Mouse (Mus musculus): Measurements from ENCODE around the gene Hsd17b13.
A peak's percentile ranks its signal among the peaks of the same experiment; 100 is the strongest.

Gene Hsd17b13

DNA sequence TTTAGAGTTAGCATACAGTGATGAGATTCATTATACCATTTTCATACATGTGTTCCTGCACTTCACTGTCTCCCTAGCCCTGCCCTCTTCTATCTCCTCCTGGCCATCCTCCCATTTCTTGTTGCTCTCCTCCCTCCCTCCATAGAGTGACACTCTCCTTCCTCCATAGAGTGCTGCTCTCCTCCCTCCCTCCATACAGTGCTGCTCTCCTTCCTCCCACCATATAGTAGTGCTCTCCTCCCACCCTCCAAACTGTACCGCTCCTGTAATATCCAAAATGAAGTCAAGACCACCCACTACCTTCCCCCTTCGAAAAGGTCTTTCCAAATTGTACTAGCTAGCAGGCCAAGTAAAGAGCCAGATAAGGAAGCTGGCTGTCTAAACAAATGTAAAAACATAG lies 53.5 kb downstream of the Hsd17b13 start:
- DNase-seq (ENCODE audit: low spot score), result no peak

DNA sequence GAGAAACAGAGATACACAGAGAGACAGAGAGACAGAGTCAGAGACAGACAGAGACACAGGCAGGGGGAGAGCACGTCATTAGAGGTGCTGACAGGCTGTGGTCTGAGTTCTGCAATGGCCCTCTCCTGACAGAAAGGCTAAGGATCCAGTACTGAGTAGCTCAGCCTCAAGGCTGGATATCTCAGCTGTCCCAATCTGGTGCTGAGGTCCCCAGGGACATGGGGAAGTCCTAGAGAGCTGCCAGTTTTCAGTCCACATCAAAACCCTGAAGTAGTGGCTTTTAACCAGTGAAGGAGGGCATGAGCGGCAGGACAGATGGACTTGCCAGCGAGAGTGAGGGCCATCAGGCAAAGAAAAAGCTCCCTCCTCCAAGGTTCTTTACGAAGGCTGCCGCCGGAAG lies 54.1 kb downstream of the Hsd17b13 start:
- no peak for DNase-seq (ENCODE audit: low spot score)

DNA sequence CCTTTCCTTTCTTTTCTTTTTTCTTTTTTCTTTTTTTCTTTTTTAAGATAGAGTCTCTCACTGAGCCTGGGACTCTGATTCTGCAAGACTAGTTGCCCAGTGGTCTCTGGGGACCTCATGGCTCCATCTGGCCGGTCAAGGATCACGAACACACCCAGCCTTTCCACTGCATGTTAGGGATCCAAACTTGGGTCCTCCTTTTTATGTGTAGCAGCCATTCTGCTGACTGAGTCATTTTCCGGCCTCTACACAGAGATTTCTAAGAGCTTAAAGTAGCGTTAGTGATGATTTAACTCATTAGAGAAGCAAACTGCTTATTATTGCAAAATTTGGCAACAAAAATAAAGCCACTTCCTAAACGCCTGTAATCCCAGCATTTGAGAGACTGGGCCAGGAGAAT lies 54.8 kb downstream of the Hsd17b13 start:
- no peak for DNase-seq (ENCODE audit: low spot score)

DNA sequence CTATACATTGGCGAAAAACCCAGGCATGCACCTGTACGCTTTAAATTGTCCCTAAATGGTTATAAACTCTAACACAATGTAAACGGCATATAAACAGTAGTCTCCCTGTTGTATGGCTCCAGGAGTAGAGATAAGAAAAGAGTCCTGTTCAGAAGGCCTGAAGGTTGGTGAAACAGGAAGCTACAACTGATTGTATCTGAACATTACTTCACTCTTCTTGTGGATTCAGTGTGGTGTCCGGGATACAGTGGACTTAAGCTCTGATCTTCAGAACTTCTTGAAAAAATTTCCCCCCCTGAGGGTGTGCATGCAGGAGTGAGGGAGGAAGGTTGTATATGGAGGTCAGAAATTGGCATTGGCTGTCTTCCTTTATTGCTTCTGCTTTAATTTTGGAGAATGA lies 57.7 kb downstream of the Hsd17b13 start:
- no peak for DNase-seq (ENCODE audit: low spot score)

DNA sequence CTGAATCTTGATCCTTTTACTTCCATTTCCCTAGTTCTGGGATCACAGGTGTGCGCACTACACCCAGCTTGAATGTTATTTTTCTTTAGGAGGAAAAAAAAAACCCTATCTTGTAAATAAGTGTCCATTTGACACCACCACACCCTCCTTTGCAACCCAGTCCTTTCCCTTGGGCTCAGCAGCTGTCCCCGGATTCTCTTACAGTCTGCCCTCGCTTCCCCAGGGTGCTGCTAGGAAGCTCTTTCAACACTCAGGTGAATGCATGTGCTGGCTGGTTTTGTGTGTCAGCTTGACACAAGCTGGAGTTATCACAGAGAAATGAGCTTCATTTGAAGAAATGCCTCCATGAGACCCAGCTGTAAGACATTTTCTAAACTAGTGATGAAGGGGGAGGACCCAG lies 59.0 kb downstream of the Hsd17b13 start:
- no peak for DNase-seq (ENCODE audit: low spot score)

DNA sequence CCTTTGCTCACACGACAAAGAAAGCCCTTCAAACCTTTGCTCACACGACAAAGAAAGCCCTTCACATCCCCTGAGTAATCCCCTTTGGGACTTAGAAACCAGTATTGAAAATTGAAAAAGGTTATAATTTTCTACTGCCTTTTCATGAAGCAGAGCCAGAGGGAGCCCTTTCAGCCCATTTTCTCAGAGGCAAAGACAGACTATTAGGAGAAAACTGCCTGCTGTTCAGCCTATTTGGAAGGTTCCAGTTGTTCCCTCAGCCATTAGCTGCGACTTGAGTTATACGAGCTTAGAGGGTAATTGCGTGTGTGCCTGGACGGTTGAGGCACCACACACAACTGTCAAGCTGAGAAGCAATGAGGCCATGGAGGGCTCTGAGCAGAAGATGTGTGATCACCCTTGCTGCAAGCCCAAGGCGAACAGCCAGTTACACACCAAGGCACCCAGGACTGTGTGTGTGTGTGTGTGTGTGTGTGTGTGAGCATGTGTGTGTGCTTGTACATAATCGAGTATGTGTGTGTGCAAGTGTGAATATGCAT lies 59.8 kb downstream of the Hsd17b13 start:
- no peak for DNase-seq (ENCODE audit: low spot score)

DNA sequence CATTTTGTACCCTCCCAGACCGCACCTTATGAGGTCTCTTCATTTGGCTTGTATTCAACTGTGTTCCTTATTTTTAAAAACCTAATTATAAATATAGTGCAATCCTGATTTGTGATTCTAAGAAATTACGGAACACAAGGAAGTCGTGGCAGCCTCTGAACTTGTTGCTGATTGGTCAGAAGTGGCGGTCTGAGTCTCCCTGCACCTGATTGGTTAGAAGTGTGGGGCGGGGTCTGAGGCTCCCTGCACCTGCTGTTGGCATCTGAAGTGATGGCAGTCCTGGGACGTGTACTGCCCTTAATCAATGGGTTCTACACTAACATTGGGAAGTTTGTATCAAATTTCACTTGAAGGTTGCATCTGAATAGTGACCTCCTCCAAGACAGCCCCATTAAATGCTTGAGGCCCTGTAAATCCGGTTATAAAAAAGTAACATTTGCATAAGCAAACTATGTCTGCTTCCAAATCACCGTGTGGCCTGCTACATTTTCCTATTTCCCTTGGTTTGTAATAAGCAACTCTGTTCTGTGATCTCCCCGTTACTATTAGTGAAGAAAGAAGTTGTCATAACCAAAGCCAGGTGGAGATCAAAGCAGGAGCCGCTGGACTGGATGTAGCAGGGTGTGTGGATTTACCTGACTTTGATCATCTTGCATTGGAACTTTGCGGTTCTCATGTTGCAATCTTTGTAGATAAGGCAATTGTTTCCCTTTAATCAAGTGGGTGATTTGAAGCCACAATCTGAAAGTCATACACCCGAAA lies 60.4 kb downstream of the Hsd17b13 start:
- DNase-seq (ENCODE audit: low spot score), result no peak

DNA sequence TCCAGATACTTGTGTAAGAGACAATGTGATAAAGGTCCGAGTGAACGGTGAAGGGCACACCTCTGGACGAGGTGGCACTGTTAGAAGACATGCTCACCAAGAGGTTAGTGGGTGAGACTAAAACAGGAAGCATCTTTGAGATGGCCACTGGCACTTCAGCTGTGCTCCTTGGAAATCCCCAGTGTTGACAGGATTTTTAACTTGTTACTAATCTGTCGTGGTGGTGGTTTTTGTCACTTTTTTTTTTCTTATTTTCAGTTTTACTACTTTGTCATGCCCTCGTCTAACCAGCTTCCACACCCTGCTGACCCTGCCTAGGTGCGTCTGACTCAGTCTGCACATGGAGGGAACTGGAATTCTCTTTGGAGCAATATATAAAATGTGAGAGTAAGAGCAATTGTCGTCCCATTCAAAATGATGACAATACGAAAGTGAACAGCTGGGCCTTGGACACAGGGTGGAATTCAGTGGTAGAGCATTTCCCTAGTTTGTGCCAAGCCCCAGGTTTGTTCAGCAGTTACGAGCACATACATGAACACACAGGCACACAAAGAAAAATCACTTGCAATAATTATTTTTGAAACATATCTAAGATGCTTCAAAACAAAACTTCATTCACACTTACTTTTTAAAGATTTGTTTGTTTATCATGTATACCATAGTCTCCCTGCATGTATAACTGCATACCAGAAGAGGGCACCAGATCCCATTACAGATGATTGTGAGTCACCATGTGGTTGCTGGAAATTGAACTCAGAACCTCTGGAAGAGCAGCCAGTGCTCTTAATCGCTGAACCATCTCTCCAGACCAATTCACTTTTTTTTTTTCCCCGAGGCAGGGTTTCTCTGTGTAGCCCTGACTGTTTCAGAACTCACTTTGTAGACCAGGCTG lies 62.6 kb downstream of the Hsd17b13 start:
- DNase-seq (ENCODE audit: low spot score), result peak; percentile 28

DNA sequence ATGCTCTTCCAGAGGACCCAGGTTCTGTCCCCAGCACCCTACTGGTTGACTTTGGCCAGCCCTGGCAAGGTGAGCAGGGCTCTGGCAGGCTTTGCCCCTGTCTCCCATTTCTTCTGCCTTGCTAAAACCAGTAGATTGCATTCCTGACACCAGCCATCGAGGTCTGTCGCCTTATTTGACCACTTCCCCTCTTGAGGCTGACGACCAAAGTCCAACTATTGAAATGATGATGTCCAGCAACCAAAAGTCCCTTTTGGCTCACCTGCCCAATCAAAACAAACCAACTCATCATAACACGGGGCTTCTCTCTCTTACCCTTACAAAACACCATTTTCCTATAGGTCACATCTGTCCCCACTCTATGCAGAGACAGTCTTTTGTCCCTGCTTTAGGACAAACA lies 64.1 kb downstream of the Hsd17b13 start:
- no peak for DNase-seq (ENCODE audit: low spot score)

DNA sequence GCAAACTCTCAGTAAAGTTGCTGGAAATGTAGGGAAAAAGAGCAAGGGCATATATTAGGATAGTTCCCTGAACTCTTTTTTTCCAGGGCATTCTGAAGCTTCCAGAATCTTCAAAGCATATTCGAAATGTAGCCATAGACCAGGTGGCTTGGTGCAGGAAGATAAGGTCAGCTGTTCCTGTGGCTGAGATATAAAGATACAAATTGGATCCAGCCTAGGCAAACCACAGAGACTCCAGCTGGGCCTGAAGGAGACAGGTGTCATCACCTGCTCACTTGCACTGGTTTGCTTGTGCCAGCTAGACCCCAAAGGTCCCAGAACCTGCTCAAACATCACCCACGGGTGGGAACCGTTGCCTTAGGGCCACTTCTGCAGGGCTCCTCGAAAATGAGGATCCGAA lies 65.7 kb downstream of the Hsd17b13 start:
- no peak for DNase-seq (ENCODE audit: low spot score)

DNA sequence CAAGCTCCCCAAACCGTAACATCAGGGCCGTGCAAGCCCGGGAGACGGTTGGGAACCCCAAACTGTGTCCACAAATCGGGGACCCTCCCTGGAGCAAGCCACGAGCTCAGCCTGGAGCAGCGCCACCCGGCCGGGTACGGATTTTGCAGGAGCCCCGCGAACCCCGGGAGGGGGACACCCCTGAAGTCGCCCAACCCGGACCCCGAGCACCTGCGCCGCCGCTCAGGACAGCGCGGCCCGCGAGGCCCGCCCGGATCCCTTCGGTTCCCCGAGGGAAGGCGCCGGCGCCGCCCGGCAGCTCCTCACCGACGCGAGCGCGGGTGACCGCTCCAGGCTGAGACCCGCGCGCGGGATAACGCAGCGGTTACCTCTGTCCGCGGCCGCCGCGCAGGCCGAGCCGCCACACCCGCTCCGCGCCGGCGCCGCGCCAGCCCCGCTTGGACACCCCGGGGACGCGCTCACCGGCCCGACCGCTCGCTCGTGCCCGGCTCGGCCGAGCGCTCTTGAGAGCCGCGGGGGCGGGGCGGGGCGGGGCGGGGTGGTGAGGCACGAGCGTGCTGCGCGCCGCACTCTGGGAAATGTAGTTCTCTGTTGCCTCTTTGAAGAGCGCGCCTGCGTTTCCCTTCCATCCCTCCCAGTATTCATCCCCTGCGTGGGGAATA lies 66.3 kb downstream of the Hsd17b13 start, which contains the start of gene Klhl8:
TSS of gene Klhl8 (minus strand) at position 512 of the 662 bp plus-strand sequence.
- peak; percentile 68 for DNase-seq (ENCODE audit: low spot score)

DNA sequence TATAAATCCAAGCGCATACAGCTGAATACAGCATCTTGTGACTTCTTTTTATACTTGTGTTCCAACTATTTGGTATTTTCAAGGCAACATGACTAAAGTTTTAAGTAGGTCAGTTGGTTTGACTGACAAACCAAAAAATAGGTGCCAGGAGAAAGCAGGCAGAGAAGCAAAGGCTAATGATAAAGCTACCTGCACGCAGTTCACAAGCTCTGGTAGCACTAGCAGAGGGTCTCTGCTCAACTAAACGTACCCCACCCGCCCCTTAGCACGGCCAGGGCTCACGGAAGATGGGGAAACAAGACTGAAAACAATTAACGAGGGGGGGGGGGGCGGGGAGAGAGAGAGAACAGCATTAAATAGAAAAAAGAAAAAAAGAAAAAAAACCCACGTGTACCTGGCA lies 67.1 kb downstream of the Hsd17b13 start:
- no peak for DNase-seq (ENCODE audit: low spot score)

DNA sequence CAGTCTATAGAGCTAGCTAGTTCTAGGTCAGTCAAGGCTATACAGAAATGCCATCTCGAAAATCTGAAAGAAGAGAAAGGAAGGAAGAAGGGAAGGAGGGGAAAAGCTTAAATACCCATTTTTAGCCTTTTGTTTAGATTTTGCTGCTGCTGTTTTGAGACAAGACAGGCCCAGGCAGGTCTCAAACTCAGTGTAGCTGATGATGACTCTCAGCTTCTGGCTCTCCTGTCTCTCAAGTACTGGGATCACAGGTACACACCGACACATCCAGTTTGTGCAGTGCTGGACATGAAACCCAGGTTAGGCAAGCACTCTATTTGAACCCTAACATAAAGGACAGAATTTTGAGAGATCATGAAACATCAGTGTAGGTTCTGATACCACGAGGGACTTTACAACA lies 67.7 kb downstream of the Hsd17b13 start:
- no peak for DNase-seq (ENCODE audit: low spot score)

DNA sequence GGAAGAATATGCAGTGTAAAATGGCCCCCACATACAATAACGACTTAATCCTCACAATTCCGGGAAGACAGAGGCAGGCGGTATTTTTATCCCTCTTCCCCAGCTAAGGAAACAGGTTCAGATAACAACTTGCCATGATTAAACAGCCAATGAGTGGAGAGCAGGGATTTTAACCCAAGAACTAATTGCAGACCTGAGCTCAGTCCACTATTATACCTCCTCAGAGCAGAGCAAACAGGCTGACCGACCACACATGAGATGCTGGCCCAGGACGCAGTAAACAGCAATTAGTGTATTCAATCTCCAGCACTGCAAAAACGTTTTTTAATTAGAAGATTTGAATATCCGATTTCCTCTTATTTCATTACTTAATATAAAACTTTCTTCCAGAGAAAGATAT lies 68.4 kb downstream of the Hsd17b13 start:
- DNase-seq (ENCODE audit: low spot score), result no peak

DNA sequence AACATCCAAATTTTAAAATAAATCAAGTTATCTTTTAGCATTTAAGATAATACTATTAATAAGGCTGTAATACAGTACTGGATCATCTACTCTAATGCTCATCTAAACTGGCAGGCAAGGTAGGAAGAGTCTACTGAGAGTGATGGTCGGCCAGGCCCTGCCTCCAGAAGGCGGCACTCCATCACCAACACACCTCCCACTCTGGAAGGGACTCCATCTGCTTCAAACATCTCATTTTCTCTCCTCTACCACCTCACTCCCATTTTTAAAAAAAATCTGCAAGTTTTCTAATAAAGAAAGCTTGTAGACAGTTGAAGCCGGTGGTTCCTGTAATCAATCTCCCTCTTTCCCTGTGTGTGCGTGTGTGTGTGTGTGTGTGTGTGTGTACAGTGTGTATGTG lies 69.4 kb downstream of the Hsd17b13 start:
- DNase-seq (ENCODE audit: low spot score), result no peak

DNA sequence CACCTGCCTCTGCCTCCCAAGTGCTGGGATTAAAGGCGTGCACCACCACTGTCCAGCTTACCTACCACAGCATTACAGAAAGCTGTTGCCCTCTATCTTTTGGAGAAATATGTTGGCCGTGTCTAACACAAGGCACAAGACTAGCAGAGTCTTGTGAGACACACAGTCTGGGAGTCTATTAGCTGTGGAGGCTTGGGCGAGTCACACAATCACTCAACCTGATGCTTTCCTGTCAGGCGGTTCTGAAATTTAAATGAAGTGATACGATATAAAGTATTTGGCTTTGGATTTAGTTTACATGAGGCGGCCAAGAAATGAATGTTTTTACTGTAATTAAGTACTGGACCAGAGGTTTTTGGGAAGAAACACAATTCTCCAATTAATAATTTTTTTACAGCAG lies 71.0 kb downstream of the Hsd17b13 start:
- no peak for DNase-seq (ENCODE audit: low spot score)

All from T-cell, adult 2 months (primary cell).